Mouse (Mus musculus): Measurements from ENCODE around the gene Hspb7.

The Hspb7 gene

DNA sequence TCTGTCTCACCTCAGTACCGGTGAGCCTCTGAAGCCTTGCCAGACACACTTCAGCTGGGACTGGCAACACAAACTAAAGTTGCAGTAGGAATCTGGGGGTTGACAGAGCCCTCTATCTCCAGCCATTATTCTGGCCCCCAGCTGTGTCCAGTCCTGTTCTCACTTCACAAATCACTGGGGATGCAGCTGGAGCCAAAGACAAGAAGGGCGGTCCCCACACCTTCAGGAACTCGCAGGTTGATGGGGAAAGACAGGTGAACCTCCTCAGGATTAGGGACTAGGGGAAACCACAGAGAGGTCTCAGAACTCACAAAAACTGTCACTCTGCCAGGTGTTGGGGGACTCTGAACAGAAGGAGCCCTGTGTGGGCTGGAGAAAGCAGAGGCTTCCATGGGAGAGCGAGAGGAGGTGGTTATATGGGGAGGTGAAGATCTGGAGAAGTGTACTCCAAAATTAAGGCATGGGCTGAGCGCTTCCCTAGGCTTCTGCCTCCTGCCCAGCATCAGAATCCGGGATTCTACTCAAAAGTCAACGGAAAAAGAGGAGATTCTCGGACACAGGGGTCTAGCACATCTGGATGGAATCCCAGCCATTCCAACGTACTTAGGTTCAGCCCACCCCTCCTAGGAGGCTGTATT lies at the start of gene Hspb7:
Hspb7 (plus strand) TSS at position 588 of the 638 bp plus-strand sequence.
- in situ Hi-C loops (cut with MseI, MboI), result no loop called here

GRCm38 (mm10) chr4:141372426-141372825 lies 48.2 kb upstream of the Hspb7 start:
- in situ Hi-C loops (cut with MseI, MboI), result no loop called here

DNA sequence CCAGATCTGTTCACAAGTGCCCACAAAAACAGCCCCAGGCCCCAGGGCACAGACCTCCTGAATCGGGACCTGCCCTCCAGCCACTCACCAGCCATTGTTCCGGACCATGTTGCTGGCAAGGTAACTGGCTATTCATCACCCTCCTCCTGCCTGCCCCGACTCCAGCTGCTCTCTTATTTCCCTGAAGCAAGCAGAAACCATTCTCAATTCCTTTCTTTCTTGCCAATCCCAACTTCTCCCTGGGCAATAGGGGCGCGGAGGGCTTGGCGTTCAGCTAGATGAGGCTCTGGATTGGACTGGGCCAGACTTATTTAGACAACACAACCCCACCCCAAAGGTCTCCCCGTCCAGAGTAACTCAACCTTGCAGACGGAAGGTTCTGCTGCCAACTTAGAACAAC lies 40.9 kb upstream of the Hspb7 start:
- in situ Hi-C loops (cut with MseI, MboI), result no loop called here

DNA sequence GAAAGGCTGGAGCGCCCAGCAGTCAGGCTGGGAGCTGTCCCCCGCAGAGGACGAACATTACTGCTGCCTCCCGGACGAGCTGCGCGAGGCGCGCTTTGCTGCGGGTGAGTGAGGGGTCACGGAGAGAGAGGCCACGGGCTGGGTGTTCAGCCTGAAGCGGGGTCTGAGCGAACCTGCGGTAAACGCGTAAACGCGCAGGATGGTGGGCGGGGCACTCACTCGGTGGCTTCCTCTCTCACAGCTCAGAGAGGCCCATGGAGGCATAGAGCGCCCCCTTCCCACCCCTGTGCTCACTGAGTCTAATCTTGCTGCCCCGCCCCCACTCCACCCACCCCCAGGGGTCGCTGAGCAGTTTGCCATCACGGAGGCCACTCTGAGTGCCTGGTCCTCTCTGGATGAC lies 38.2 kb upstream of the Hspb7 start:
- in situ Hi-C loops (cut with MseI, MboI), result no loop called here

DNA sequence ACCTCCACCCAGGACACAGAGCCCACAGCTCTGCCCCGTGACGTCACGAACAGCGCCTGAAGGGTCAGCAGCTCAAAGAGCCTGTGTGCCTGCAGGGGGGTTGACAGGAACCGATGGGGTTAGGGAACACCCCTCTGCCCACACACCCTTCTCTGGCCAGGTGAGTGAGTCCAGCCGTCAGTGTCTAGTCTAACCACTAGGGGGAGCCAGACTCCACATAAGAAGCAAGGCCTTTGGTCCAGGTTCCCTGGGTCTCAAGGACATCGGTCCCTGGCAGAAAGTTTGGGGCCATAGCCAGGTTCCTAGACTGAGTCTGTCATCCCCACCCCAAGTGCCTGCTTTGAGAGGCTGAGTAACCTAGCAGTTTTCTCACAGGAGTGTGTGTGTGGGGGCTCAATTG lies 35.3 kb upstream of the Hspb7 start:
- in situ Hi-C loops (cut with MseI, MboI), result no loop called here

DNA sequence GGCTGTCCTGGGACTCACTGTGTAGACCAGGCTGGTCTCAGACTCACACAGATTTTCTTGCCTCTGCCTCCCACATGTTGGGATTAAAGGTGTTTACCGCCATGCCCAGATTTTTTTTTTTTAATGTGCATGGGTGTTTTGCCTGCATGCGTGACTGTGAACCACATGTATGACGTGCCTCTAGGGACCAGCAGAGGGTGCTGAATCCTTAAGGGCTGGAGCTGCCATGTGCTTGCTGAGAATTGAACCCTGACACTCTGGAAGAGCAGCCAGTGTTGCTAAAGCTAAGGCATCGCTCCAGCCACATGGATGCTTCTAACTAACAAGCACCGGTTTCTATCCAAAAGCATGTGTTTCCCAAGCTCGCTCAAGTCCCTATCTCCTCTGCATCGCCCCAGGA lies 34.4 kb upstream of the Hspb7 start:
- in situ Hi-C loops (cut with MseI, MboI), result no loop called here

DNA sequence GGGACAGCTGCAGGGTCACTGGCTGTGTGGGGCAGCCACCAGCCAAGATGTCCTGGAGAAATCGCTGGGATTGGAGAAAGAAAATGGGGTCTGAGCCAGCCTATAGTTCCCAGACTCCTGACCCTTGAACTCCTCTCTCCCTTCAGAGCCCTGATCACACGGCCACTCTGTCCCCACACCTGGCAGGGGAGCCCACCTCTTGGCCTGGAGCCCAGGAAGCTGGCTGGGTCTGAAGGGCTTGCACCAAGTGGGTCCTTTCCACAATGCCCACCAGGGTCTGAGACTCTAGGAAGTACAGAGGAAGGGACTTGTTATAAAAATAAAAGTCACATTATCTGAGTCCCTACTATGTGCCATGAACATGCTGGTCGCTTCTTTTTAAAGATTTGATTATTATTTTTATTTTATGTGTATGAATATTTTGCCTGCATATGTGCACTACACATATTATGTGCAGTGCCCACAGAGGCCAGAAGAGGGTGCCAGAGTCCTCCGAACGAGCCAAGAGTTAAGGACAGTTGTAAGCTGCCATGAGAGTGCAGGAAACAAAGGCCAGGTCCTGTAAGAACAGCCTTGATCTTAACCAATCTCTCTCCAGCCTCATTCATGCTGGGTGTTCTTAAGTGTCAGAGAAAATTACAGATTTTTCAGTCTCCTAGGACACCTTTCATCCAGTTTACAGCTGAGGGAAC lies 33.3 kb upstream of the Hspb7 start:
- in situ Hi-C loops (cut with MseI, MboI), result no loop called here

GRCm38 (mm10) chr4:141387933-141388332 lies 32.6 kb upstream of the Hspb7 start:
- in situ Hi-C loops (cut with MseI, MboI), result no loop called here

- in situ Hi-C loops (cut with MseI, MboI), result loop anchor here in 1 of 2 experiments (5.0 kb wide), 1 partner anchor 38 kb away; no protein-coding TSS in a partner anchor
Measured at GRCm38 (mm10) chr4:141389366-141390150, 31.0 kb upstream of the Hspb7 start.

GRCm38 (mm10) chr4:141391293-141391692 lies 29.3 kb upstream of the Hspb7 start:
- in situ Hi-C loops (cut with MseI, MboI), result loop anchor here in 1 of 2 experiments (5.0 kb wide), 1 partner anchor 36 kb away; no protein-coding TSS in a partner anchor

GRCm38 (mm10) chr4:141394751-141395150 lies 25.8 kb upstream of the Hspb7 start:
- in situ Hi-C loops (cut with MseI, MboI), result loop anchor here in 1 of 2 experiments (5.0 kb wide), 1 partner anchor 33 kb away; no protein-coding TSS in a partner anchor

DNA sequence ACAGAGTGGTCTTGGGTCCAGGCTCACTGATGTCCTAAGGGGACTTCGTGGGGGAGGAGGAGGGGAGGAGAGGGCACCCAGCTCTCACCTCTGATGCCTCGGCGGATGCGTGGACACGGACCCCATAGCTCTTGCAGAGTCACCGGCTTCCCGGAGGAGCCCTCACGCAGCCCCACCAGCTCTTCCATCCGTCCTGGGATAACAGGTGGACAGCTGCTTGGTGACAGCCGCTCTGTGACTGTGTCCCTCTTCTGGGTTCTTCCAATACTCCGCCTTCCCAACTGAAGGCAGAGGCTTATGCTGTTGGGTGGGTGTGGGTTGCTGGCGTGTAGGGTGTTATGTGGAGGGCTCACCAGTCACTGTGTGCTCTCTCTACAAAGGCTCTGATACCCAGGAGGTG lies 22.7 kb upstream of the Hspb7 start:
- in situ Hi-C loops (cut with MseI, MboI), result no loop called here

DNA sequence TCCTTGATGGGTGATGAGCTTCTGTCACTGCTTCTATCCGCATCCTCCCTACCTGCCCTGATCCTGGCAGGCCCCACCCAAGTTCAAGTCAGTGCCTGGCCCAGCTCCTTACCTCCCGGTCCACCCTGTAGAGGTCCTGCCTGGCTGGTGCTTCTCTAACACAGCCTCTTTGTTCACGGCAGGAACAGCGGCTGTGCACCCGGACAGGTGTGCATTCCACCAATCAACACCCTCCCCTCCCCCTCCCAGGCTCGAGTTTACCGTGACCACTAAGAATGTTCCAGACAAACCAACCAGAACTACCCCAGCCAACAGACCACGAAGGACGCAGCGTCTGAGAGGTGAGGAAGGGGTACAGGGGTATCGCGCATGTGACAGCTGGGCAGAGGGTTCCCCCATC lies 22.0 kb upstream of the Hspb7 start, which contains the start of gene Clcnka:
Clcnka (minus strand) TSS at position 180 of the 400 bp plus-strand sequence.
- in situ Hi-C loops (cut with MseI, MboI), result no loop called here

GRCm38 (mm10) chr4:141400171-141400570 lies 20.4 kb upstream of the Hspb7 start:
- in situ Hi-C loops (cut with MseI, MboI), result no loop called here

DNA sequence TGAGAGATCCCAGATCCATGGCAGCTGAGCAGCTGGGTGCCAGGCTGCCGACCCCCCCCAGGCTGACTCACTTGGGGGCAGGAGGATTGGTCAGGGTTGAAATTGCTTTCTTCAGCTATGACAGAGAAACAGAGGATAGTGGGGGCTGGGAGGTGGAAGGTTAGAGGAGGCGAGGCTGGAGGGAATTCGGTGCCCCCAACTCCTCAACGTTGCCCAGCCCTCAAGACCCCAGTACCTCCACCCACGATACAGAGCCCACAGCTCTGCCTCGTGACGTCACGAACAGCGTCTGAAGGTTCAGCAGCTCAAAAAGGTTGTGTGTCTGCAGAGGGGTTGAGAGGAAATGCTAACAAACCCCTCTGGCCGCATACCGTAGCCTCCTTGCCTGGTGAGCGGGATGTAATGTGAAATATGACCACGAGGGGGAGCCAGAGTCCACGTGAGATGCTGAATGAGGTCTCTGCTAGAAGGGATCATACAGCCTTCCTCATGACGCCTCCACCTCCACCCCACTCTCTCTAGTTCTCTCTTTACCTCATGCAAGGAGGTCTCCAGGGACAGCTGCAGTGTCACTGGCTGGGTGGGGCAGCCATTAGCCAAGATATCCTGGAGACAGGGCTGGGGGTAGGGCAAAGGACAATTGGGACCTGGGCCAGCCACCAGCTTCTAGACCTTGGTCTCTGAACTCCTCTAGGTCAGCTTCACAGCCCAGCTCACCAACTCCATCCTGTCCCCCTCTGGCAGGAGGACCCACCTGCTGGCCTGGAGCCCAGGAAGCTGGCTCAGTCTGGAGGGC lies 15.9 kb upstream of the Hspb7 start:
- in situ Hi-C loops (cut with MseI, MboI), result no loop called here

DNA sequence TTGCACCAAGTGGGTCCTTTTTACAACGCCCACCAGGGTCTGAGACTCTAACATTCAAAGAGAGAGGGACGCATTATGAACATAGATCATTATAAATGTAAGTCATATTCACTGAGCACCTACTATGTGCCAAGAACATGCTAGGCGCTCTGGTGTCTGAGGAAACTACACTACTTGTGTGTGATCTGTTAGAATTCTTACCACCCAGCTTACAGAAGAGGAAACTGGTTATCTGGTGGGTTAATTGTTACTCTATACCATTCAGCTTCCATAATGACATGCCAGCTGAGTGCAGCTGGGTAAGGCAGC lies 15.3 kb upstream of the Hspb7 start:
- in situ Hi-C loops (cut with MseI, MboI), result no loop called here

DNA sequence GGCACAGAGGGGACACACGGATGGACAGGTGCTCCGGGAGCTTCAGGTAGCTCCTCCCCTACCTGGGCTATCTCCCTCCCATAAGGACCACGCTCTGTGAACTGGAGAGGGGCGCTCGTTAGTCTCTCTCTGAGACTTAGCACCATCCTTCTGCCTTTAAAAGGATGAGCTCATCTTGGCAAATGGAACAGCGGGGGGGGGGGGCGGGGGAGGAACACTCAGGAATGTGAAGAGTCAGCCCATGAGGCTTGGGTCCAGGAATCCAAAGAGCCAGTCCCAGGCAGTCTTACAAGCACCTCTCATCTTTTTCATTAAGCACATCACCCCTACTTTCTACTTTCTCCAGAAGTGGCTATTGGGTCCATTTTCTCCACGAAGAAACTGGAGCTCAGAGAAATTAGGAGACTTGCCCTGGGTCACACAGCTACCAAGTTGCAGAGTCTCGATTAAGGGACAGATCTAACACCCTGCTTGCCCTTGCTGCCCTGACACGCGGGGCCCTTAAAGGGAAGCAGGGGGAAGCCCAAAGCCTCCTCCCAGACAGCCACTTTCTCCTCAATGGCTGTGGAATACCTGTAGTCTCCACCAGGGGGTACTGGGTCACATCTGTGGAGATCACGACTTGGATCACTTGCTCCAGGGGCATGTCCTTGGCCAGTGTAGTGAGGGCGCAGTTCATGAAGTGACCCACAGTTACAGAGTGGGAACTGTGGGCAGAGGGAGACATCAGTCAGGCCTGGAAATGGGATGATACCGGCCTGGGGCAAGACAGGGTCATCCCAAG lies 13.9 kb upstream of the Hspb7 start:
- in situ Hi-C loops (cut with MseI, MboI), result no loop called here

- in situ Hi-C loops (cut with MseI, MboI), result no loop called here
Measured at GRCm38 (mm10) chr4:141408577-141408976, 12.0 kb upstream of the Hspb7 start.

DNA sequence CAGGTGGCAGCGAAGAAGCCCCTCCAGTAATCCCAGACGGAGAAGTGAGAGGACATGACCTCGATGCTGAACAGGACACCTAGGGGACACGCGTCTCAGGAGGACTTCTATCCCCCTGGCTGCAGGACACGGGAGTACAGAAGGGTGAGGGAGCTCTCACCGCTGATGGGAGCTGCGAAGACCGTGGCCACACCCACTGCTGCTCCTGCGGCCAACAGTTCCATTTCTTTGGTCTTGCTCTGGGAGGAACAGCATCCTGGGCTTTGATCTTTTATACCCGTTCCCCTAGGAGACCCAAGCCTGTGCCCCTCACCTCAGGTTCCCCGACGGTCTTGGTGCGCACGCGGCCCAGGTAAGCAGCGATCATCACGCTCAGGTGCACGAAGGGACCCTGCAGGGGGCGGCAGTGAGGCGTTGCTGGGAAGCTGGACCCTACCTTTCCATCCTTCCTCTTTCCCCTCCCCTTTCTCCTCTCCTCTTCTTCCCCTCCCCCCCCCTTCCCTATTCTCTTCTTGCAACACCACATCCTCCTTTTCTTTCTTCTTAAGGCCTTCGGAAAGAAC lies 9.1 kb upstream of the Hspb7 start:
- in situ Hi-C loops (cut with MseI, MboI), result no loop called here

DNA sequence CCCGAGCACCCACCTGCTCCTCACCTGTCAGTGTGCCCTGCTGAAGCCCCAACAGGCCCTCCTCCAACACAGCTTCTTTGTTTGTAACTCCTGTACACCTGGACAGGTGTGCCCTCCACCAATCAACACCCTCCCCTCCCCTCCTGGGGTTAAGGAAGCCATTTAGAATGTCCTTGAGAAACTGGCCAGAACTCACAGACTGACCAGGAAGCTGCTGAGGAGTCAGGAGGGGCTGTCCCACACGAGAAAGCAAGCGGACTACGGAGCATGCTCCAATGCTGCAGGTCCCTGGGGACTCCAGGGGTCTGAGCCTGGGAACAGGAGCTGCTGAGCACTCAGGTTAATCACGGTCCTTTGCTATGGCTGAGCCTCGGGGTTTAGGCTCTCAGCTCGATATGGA lies 4.7 kb upstream of the Hspb7 start, which contains the start of gene Clcnkb:
Clcnkb (minus strand) TSS at position 91 of the 400 bp plus-strand sequence.
- in situ Hi-C loops (cut with MseI, MboI), result no loop called here
